Comparison of ENCODE assay signal across 16 mouse cellular contexts in genomic region chr11:114792931-114793494, GRCm38 (mm10). TPM values are rescaled to one million over a fixed set of nuclear protein-coding genes. Genes with fewer than 3 reads are reported as not detected.
DNase-seq lines count a peak whose midpoint lies in the region; ATAC-seq and TF ChIP-seq lines count a peak whose summit lies in the region.
"Had no signal": no experiment of that assay in that cellular context is flagged by ENCODE, and none has a peak within 500 bp of the region (broad histone marks: within the 10 kb centered on the region; RNA-seq: fewer than 3 reads in every experiment).

No protein-coding gene starts in this region.

- DNase-seq in layer of hippocampus, adult 9-11 months: peak; percentile 48
- no peak for DNase-seq in layer of hippocampus, adult 9-10 months (ENCODE audit: low spot score)
- no peak for DNase-seq in forebrain, embryonic 11.5 days (ENCODE audit: low spot score)
- DNase-seq in midbrain, postnatal 0 days (ENCODE audit: low spot score): no peak
- DNase-seq in heart, adult 18-20 months: no peak
- no peak for DNase-seq in embryo, embryonic 9.5 days (ENCODE audit: extremely low spot score)

- no peaks in the 10 kb centered on the region for H3K36me3 ChIP-seq in forebrain, embryonic 11.5 days (ENCODE audit: control insufficient read depth, insufficient read depth, low read length)
- no peaks in the 10 kb centered on the region for H3K36me3 ChIP-seq in hindbrain, embryonic 13.5 days
- H3K36me3 ChIP-seq in midbrain, postnatal 0 days (ENCODE audit: insufficient read depth, low read length): no peaks in the 10 kb centered on the region
- H3K36me3 ChIP-seq: embryonic facial prominence, embryonic 12.5 days; intestine, embryonic 15.5 days; stomach, embryonic 15.5 days had no signal

- peak overlapping the region; percentile 66; the same call in 1 of the 2 replicates for H3K9ac ChIP-seq in forebrain, embryonic 11.5 days (ENCODE audit: low read length)
- H3K9ac ChIP-seq in hindbrain, embryonic 13.5 days: peak overlapping the region; percentile 44; the same call in 1 of the 2 replicates
- 0 out of 2 replicates have a peak overlapping the region, but pooled peaks have one; percentile 8 for H3K9ac ChIP-seq in midbrain, postnatal 0 days (replicated peaks; ENCODE audit: low read length, poor library complexity, severe bottlenecking)
- H3K9ac ChIP-seq: stomach, embryonic 15.5 days had no signal

- H3K9me3 ChIP-seq in forebrain, embryonic 11.5 days (ENCODE audit: control insufficient read depth, low read length): no peaks in the 10 kb centered on the region
- no peaks in the 10 kb centered on the region for H3K9me3 ChIP-seq in hindbrain, embryonic 13.5 days
- H3K9me3 ChIP-seq in midbrain, postnatal 0 days (ENCODE audit: low read length): no peaks in the 10 kb centered on the region
- H3K9me3 ChIP-seq: embryonic facial prominence, embryonic 12.5 days; intestine, embryonic 15.5 days; stomach, embryonic 15.5 days had no signal

- TF ChIP-seq CTCF in midbrain, postnatal 0 days (IDR thresholded peaks at IDR 0.05): no peak

- WGBS in forebrain, embryonic 11.5 days: 60% methylated on average over 5 of the region's 5 CpGs
- 52% methylated on average over 5 of the region's 5 CpGs for WGBS in hindbrain, embryonic 13.5 days
- 48% methylated on average over 5 of the region's 5 CpGs for WGBS in midbrain, postnatal 0 days

- ATAC-seq in forebrain, embryonic 11.5 days (replicated peaks; ENCODE audit: low FRiP score): no peak
- ATAC-seq in hindbrain, embryonic 13.5 days (ENCODE audit: low FRiP score): no peak
- no peak for ATAC-seq in midbrain, postnatal 0 days (ENCODE audit: low FRiP score)
- ATAC-seq in activated CD4-positive, CD25-positive, alpha-beta regulatory T cell, adult 4 months: no peak
- ATAC-seq: intestine, embryonic 15.5 days; lung, postnatal 0 days had no signal

- H3K4me3 ChIP-seq in forebrain, embryonic 11.5 days (ENCODE audit: low read depth, low read length): no peak overlapping the region; the same call in 1 of the 2 replicates
- H3K4me3 ChIP-seq in hindbrain, embryonic 13.5 days: peak overlapping the region; percentile 56; the same call in 1 of the 2 replicates
- H3K4me3 ChIP-seq in midbrain, postnatal 0 days (ENCODE audit: low read depth, low read length): no peak overlapping the region

- H3K4me2 ChIP-seq in forebrain, embryonic 11.5 days (ENCODE audit: low read depth, low read length, severe bottlenecking): peak overlapping the region; percentile 87
- H3K4me2 ChIP-seq in hindbrain, embryonic 13.5 days: peak overlapping the region; percentile 91
- peak overlapping the region; percentile 76 for H3K4me2 ChIP-seq in midbrain, postnatal 0 days (ENCODE audit: low read depth, low read length, poor library complexity, severe bottlenecking)

- H3K4me1 ChIP-seq in forebrain, embryonic 11.5 days (replicated peaks; ENCODE audit: control insufficient read depth, insufficient read depth, low read length): peaks cover 44% of the 10 kb centered on the region
- peaks cover 82% of the 10 kb centered on the region for H3K4me1 ChIP-seq in hindbrain, embryonic 13.5 days (replicated peaks)
- peaks cover 33% of the 10 kb centered on the region for H3K4me1 ChIP-seq in midbrain, postnatal 0 days (ENCODE audit: insufficient read depth, low read length)

- H3K27ac ChIP-seq in forebrain, embryonic 11.5 days (ENCODE audit: low read depth, low read length): no peak overlapping the region
- H3K27ac ChIP-seq in hindbrain, embryonic 13.5 days: peak overlapping the region; percentile 25; the same call in 1 of the 2 replicates
- H3K27ac ChIP-seq in midbrain, postnatal 0 days (ENCODE audit: low read depth, low read length): peak overlapping the region; percentile 81; the same call in 1 of the 2 replicates
- H3K27ac ChIP-seq: embryonic facial prominence, embryonic 12.5 days; intestine, embryonic 15.5 days; stomach, embryonic 15.5 days had no signal

- peaks cover 40% of the 10 kb centered on the region for H3K27me3 ChIP-seq in forebrain, embryonic 11.5 days (ENCODE audit: control insufficient read depth, insufficient read depth, low read length)
- H3K27me3 ChIP-seq in hindbrain, embryonic 13.5 days: peaks cover 44% of the 10 kb centered on the region
- no peaks in the 10 kb centered on the region for H3K27me3 ChIP-seq in midbrain, postnatal 0 days (ENCODE audit: insufficient read depth, low read length)

RNA-seq across cellular contexts. Expression of gene Btbd17, which starts 2.7 kb away (rescaled TPM):
- polyA plus RNA-seq in forebrain, embryonic 11.5 days (2014; fragmentation: Nextera tagmentation; extraction: Ambion mirVana): 42.2 and 47.3 TPM in 2 replicates
- 21.4 and 22.3 TPM in 2 replicates for polyA plus RNA-seq in hindbrain, embryonic 13.5 days (2015; fragmentation: Nextera tagmentation; extraction: Ambion mirVana)
- total RNA-seq in midbrain, postnatal 0 days (2014; rRNA removed): 46.9 and 68.2 TPM in 2 replicates
- 27.1 and 28.0 TPM in 2 replicates for polyA plus RNA-seq in midbrain, postnatal 0 days (2015; fragmentation: Nextera tagmentation; extraction: Ambion mirVana)
- polyA plus RNA-seq in activated CD4-positive, CD25-positive, alpha-beta regulatory T cell, adult 4 months (2017; shearing (Covaris generic)): not detected
- not detected for total RNA-seq in heart, adult 18-20 months (2021)
- total RNA-seq: CH12.LX had no signal
- polyA plus RNA-seq: heart, embryonic 14.5 days had no signal

RNA-seq across cellular contexts. Expression of gene Gpr142, which starts 5.7 kb away (rescaled TPM):
- not detected in 2 replicates for polyA plus RNA-seq in forebrain, embryonic 11.5 days (2014; fragmentation: Nextera tagmentation; extraction: Ambion mirVana)
- polyA plus RNA-seq in hindbrain, embryonic 13.5 days (2015; fragmentation: Nextera tagmentation; extraction: Ambion mirVana): not detected in 2 replicates
- not detected in 2 replicates for total RNA-seq in midbrain, postnatal 0 days (2014; rRNA removed)
- polyA plus RNA-seq in midbrain, postnatal 0 days (2015; fragmentation: Nextera tagmentation; extraction: Ambion mirVana): not detected in 2 replicates
- not detected for polyA plus RNA-seq in activated CD4-positive, CD25-positive, alpha-beta regulatory T cell, adult 4 months (2017; shearing (Covaris generic))
- not detected for total RNA-seq in heart, adult 18-20 months (2021)
- total RNA-seq: CH12.LX had no signal
- polyA plus RNA-seq: embryonic facial prominence, embryonic 12.5 days; heart, embryonic 14.5 days; large intestine, adult 2 months; limb, embryonic 14.5 days; lung, postnatal 0 days had no signal

RNA-seq across cellular contexts. Expression of gene Kif19a, which starts 27.8 kb away (rescaled TPM):
- 0.83 and 1.2 TPM in 2 replicates for polyA plus RNA-seq in forebrain, embryonic 11.5 days (2014; fragmentation: Nextera tagmentation; extraction: Ambion mirVana)
- polyA plus RNA-seq in hindbrain, embryonic 13.5 days (2015; fragmentation: Nextera tagmentation; extraction: Ambion mirVana): 1.2 and 1.3 TPM in 2 replicates
- 5.3 and 7.2 TPM in 2 replicates for total RNA-seq in midbrain, postnatal 0 days (2014; rRNA removed)
- polyA plus RNA-seq in midbrain, postnatal 0 days (2015; fragmentation: Nextera tagmentation; extraction: Ambion mirVana): 0.85 and 1.3 TPM in 2 replicates
- polyA plus RNA-seq in activated CD4-positive, CD25-positive, alpha-beta regulatory T cell, adult 4 months (2017; shearing (Covaris generic)): under 1 TPM in 1 of 2 experiments, not detected in 1; 0.22 TPM
- total RNA-seq in heart, adult 18-20 months (2021): 1 to 10 TPM in 1 of 2 experiments, under 1 TPM in 1; 0.42 to 1.3 TPM

RNA-seq across cellular contexts. Expression of gene Gprc5c, which starts 57.9 kb away (rescaled TPM):
- 14.1 and 14.4 TPM in 2 replicates for polyA plus RNA-seq in forebrain, embryonic 11.5 days (2014; fragmentation: Nextera tagmentation; extraction: Ambion mirVana)
- polyA plus RNA-seq in hindbrain, embryonic 13.5 days (2015; fragmentation: Nextera tagmentation; extraction: Ambion mirVana): 9.9 and 11.9 TPM in 2 replicates
- total RNA-seq in midbrain, postnatal 0 days (2014; rRNA removed): 7.5 and 12.8 TPM in 2 replicates
- polyA plus RNA-seq in midbrain, postnatal 0 days (2015; fragmentation: Nextera tagmentation; extraction: Ambion mirVana): 5.7 and 5.8 TPM in 2 replicates
- polyA plus RNA-seq in activated CD4-positive, CD25-positive, alpha-beta regulatory T cell, adult 4 months (2017; shearing (Covaris generic)): under 1 TPM in 1 of 2 experiments, not detected in 1; 0.15 TPM
- 1 to 10 TPM; 5.1 to 7.5 TPM for total RNA-seq in heart, adult 18-20 months (2021)
- total RNA-seq: CH12.LX had no signal

Comparison
In these comparisons a context has a peak if more than half of its experiments do, and no peak if none do; other contexts are left out.
1. H3K9ac ChIP-seq: peak in every context shown above with its lines; median percentile 66 in forebrain, embryonic 11.5 days; 44 in hindbrain, embryonic 13.5 days; 8 in midbrain, postnatal 0 days.
2. RNA of gene Btbd17, which starts 2.7 kb away (polyA plus RNA-seq): 42.2 to 47.3 TPM in forebrain, embryonic 11.5 days, 27.1 to 28.0 TPM in midbrain, postnatal 0 days and 21.4 to 22.3 TPM in hindbrain, embryonic 13.5 days; not detected in activated CD4-positive, CD25-positive, alpha-beta regulatory T cell, adult 4 months; every median in the first group is over 10 times any median in the second.
3. Peak in every context shown above with its lines, with median percentiles within 50 percentile points of each other: H3K4me2 ChIP-seq.